Mouse (Mus musculus) CH12.LX (cell line): Measurements from ENCODE around the gene Hs3st6. TPM values are rescaled to one million over a fixed set of nuclear protein-coding genes. Genes with fewer than 3 reads are reported as not detected.

Source experiments
- DNase-seq: peaks from one replicate; pipeline ENCODE4 v3.0.0-alpha.2; 2013; ENCODE audit errors: extremely low read depth
- H3K27ac ChIP-seq: 2 replicates; pipeline ENCODE4 v1.5.1; 2012; ENCODE audit warnings: low read depth, mild to moderate bottlenecking, control low read depth, moderate library complexity; ENCODE audit not compliant: insufficient read depth
- H3K27me3 ChIP-seq: replicated peaks from 2 replicates; pipeline ENCODE3; 2012; ENCODE audit warnings: inconsistent platforms
- H3K36me3 ChIP-seq, 2 experiments: replicated peaks in 1 of 2; 2 replicates each; pipeline versions ENCODE3 to v1.6.1; 2012; ENCODE audit warnings: inconsistent platforms in 1 of 2, low read length in 1 of 2, mild to moderate bottlenecking in 1 of 2, mixed read lengths in 1 of 2, moderate library complexity in 1 of 2; ENCODE audit not compliant: control insufficient read depth in 1 of 2, insufficient read depth in 1 of 2
- H3K4me1 ChIP-seq, 2 experiments: 2 replicates each; pipeline ENCODE4 v1.6.1; 2012; ENCODE audit warnings: inconsistent platforms in 1 of 2, moderate library complexity in 1 of 2; ENCODE audit not compliant: insufficient read depth in 2 of 2, control insufficient read depth in 1 of 2
- H3K4me2 ChIP-seq: 2 replicates; pipeline ENCODE4 v1.6.1; 2012; ENCODE audit warnings: low read depth, mild to moderate bottlenecking, control low read depth; ENCODE audit not compliant: poor library complexity, insufficient read depth, severe bottlenecking
- H3K4me3 ChIP-seq, 3 experiments: fragments of 150-350 bp in 1 of 3; sonication (generic) in 1 of 3; replicated peaks in 1 of 3; 2 replicates each; pipeline versions ENCODE3 to v1.5.1; 2011 to 2012; ENCODE audit warnings: low read depth in 2 of 3, low read length in 2 of 3, mild to moderate bottlenecking in 2 of 3, moderate library complexity in 2 of 3, control low read depth in 1 of 3, improper control_type of control experiment in 1 of 3, inconsistent platforms in 1 of 3, mixed read lengths in 1 of 3; ENCODE audit not compliant: poor library complexity in 1 of 3
- H3K79me2 ChIP-seq: replicated peaks from 2 replicates; pipeline ENCODE4 v1.6.1; 2012; ENCODE audit warnings: mild to moderate bottlenecking, moderate library complexity; ENCODE audit not compliant: control insufficient read depth, poor library complexity, insufficient read depth, severe bottlenecking; ENCODE audit errors: extremely low read depth
- H3K9ac ChIP-seq: 2 replicates; pipeline ENCODE4 v1.6.1; 2012; ENCODE audit warnings: low read depth, mild to moderate bottlenecking, control low read depth, moderate library complexity; ENCODE audit not compliant: insufficient read depth
- H3K9me3 ChIP-seq: replicated peaks from 2 replicates; pipeline ENCODE3; 2012; ENCODE audit warnings: low read length, inconsistent platforms, mixed read lengths
- CHD1 ChIP-seq: IDR thresholded peaks from 2 replicates; pipeline ENCODE4 v1.6.1; 2012; ENCODE audit warnings: low read depth, low read length, improper control_type of control experiment, inconsistent platforms
- CHD2 ChIP-seq: IDR thresholded peaks from 2 replicates; pipeline ENCODE4 v1.6.1; 2011; ENCODE audit warnings: low read length, improper control_type of control experiment
- CTCF ChIP-seq, 2 experiments: IDR thresholded peaks in 1 of 2; conservative IDR thresholded peaks in 1 of 2; 2 replicates each; pipeline ENCODE4 v1.5.1; 2011 to 2012; ENCODE audit warnings: low read depth in 2 of 2, low read length in 2 of 2, improper control_type of control experiment in 1 of 2, inconsistent platforms in 1 of 2, mild to moderate bottlenecking in 1 of 2, moderate library complexity in 1 of 2
- E2F4 ChIP-seq: IDR thresholded peaks from 2 replicates; pipeline ENCODE4 v1.6.1; 2011; ENCODE audit warnings: low read depth, low read length, improper control_type of control experiment; ENCODE audit not compliant: insufficient replicate concordance
- ELF1 ChIP-seq: IDR thresholded peaks from 2 replicates; pipeline ENCODE4 v1.6.1; 2014; ENCODE audit warnings: low read depth, mild to moderate bottlenecking, inconsistent platforms, low read length, improper control_type of control experiment
- EP300 ChIP-seq: IDR thresholded peaks from 2 replicates; pipeline ENCODE4 v1.6.1; 2011; ENCODE audit warnings: low read length, improper control_type of control experiment
- ETS1 ChIP-seq: conservative IDR thresholded peaks from 2 replicates; pipeline ENCODE4 v1.6.1; 2012; ENCODE audit warnings: low read depth, mild to moderate bottlenecking, inconsistent platforms, low read length, improper control_type of control experiment, moderate library complexity
- JUND ChIP-seq: conservative IDR thresholded peaks from 2 replicates; pipeline ENCODE4 v1.6.1; 2011; ENCODE audit warnings: low read depth, low read length, improper control_type of control experiment
- MAFK ChIP-seq: IDR thresholded peaks from 2 replicates; pipeline ENCODE4 v1.6.1; 2011; ENCODE audit warnings: low read length, improper control_type of control experiment; ENCODE audit not compliant: insufficient replicate concordance
- MAX ChIP-seq: IDR thresholded peaks from 2 replicates; pipeline ENCODE4 v1.6.1; 2011; ENCODE audit warnings: low read length, improper control_type of control experiment
- MAZ ChIP-seq: IDR thresholded peaks from 2 replicates; pipeline ENCODE4 v1.6.1; 2012; ENCODE audit warnings: low read depth, mild to moderate bottlenecking, inconsistent platforms, low read length, improper control_type of control experiment, moderate library complexity
- MEF2A ChIP-seq: IDR thresholded peaks from 2 replicates; pipeline ENCODE4 v1.6.1; 2014; ENCODE audit warnings: low read depth, mild to moderate bottlenecking, inconsistent platforms, low read length, improper control_type of control experiment, borderline replicate concordance
- MYC ChIP-seq: IDR thresholded peaks from 2 replicates; pipeline ENCODE4 v1.6.1; 2011; ENCODE audit warnings: low read depth, mild to moderate bottlenecking, improper control_type of control experiment, low read length
- NELFE ChIP-seq: IDR thresholded peaks from 2 replicates; pipeline ENCODE4 v1.6.1; 2011; ENCODE audit warnings: low read depth, low read length, improper control_type of control experiment
- NRF1 ChIP-seq: IDR thresholded peaks from 2 replicates; pipeline ENCODE4 v1.6.1; 2014; ENCODE audit warnings: low read depth, mild to moderate bottlenecking, inconsistent platforms, low read length, improper control_type of control experiment, moderate library complexity
- POLR2A ChIP-seq: IDR thresholded peaks from 2 replicates; pipeline ENCODE4 v1.6.1; 2011; ENCODE audit warnings: low read depth, mild to moderate bottlenecking, improper control_type of control experiment, low read length
- RAD21 ChIP-seq: IDR thresholded peaks from 2 replicates; pipeline ENCODE4 v1.6.1; 2011; ENCODE audit warnings: low read depth, mild to moderate bottlenecking, low read length, improper control_type of control experiment, moderate library complexity
- SIN3A ChIP-seq: IDR thresholded peaks from 2 replicates; pipeline ENCODE4 v1.6.1; 2012; ENCODE audit warnings: low read length, improper control_type of control experiment, inconsistent platforms
- SMC3 ChIP-seq: IDR thresholded peaks from 2 replicates; pipeline ENCODE4 v1.6.1; 2011; ENCODE audit warnings: low read depth, low read length, improper control_type of control experiment
- TBP ChIP-seq: conservative IDR thresholded peaks from 2 replicates; pipeline ENCODE4 v1.6.1; 2011; ENCODE audit warnings: low read depth, low read length, improper control_type of control experiment
- TCF12 ChIP-seq: IDR thresholded peaks from 2 replicates; pipeline ENCODE4 v1.6.1; 2014; ENCODE audit warnings: low read depth, mild to moderate bottlenecking, inconsistent platforms, low read length, improper control_type of control experiment
- UBTF ChIP-seq: IDR thresholded peaks from 2 replicates; pipeline ENCODE4 v1.6.1; 2012; ENCODE audit warnings: low read depth, mild to moderate bottlenecking, inconsistent platforms, low read length, improper control_type of control experiment, moderate library complexity
- USF1 ChIP-seq: IDR thresholded peaks from 2 replicates; pipeline ENCODE4 v1.6.1; 2014; ENCODE audit warnings: low read depth, mild to moderate bottlenecking, inconsistent platforms, low read length, improper control_type of control experiment
- ZKSCAN1 ChIP-seq: IDR thresholded peaks from 2 replicates; pipeline ENCODE4 v1.6.1; 2012; ENCODE audit warnings: low read depth, inconsistent platforms, low read length, improper control_type of control experiment, borderline replicate concordance
- ZMIZ1 ChIP-seq: IDR thresholded peaks from 2 replicates; pipeline ENCODE4 v1.6.1; 2012; ENCODE audit warnings: low read depth, mild to moderate bottlenecking, inconsistent platforms, low read length, improper control_type of control experiment
- ZNF384 ChIP-seq: IDR thresholded peaks from 2 replicates; pipeline ENCODE4 v1.6.1; 2012; ENCODE audit warnings: low read depth, low read length, improper control_type of control experiment, inconsistent platforms
- dilution Hi-C: fragments of 300-500 bp; cut with MboI; formaldehyde crosslinking; loops from 2 replicates; pipeline ENCODE4 v1.14.3; 2020; ENCODE audit warnings: low sequenced_read_pairs; ENCODE audit not compliant: extremely low pct_unique_long_range_greater_than_20kb, extremely low pct_ligation_motif_present
- in situ Hi-C: fragments of 300-500 bp; cut with MboI; formaldehyde crosslinking; loops from 3 replicates; pipeline ENCODE4 v1.14.3; 2019; ENCODE audit warnings: low sequenced_read_pairs, low pct_ligation_motif_present, low pct_unique_long_range_greater_than_20kb, mixed read lengths
- polyA plus RNA-seq: library from polyadenylated mRNA; unstranded; fragments of >175 nt; gene quantifications from 2 replicates; pipeline ENCODE4 v1.2.1, GENCODE M21; 2012; ENCODE audit warnings: low read depth; ENCODE audit not compliant: insufficient read length
- total RNA-seq, 2 experiments: library from RNA; depleted of rRNA; stranded (reverse); fragments of 300-350 nt in 1 of 2; fragments of >200 nt in 1 of 2; gene quantifications; 2 replicates each; pipeline ENCODE4 v1.2.3; 2012 to 2014

Hs3st6 gene
- total and polyA plus RNA-seq, 3 experiments, result 0.30 TPM; not detected in 2

GRCm38 (mm10) chr17:24730787-24731186, 22.0 kb upstream of the Hs3st6 start:
- Histone ChIP-seq H3K27me3 (no peaks in the 10 kb centered on the region), H3K4me3 (no peak overlapping the region), H3K36me3 (peaks cover 0 to 7% of the 10 kb centered on the region in 2 experiments), H3K27ac (no peak overlapping the region), H3K9me3 (no peaks in the 10 kb centered on the region), H3K79me2 (no peaks in the 10 kb centered on the region), H3K4me2 (no peak overlapping the region), H3K9ac (no peak overlapping the region), H3K4me1 (peaks cover 4 to 28% of the 10 kb centered on the region in 2 experiments; a peak in 3 of 4 replicates)
- in situ Hi-C loops (no loop called here), dilution Hi-C loops (no loop called here)
- DNase-seq, result no peak
- TF ChIP-seq MYC (no peak), SMC3 (no peak), MAFK (no peak), UBTF (no peak), TCF12 (no peak), EP300 (no peak), POLR2A (no peak), E2F4 (no peak), SIN3A (no peak), ZMIZ1 (no peak), NELFE (no peak), CHD1 (no peak), ELF1 (no peak), JUND (no peak), MAX (no peak), ETS1 (no peak)

GRCm38 (mm10) chr17:24732233-24732935, 20.4 kb upstream of the Hs3st6 start:
- no peaks in the 10 kb centered on the region for H3K9me3 ChIP-seq
- no peak overlapping the region for H3K4me3 ChIP-seq
- H3K79me2 ChIP-seq, result no peaks in the 10 kb centered on the region
- no peak overlapping the region for H3K27ac ChIP-seq
- no peaks in the 10 kb centered on the region for H3K27me3 ChIP-seq
- H3K36me3 ChIP-seq, result peaks cover 0 to 7% of the 10 kb centered on the region in 2 experiments
- TF ChIP-seq TBP (no peak), CTCF (conservative IDR thresholded peaks at IDR 0.05 in 1 of 2, IDR thresholded peaks at IDR 0.05 in 1 of 2; ENCODE audit: low read depth in 2 of 2, low read length in 2 of 2) (no peak), ZNF384 (no peak), POLR2A (no peak), NRF1 (no peak), USF1 (no peak), MAX (no peak), CHD2 (no peak), ZKSCAN1 (no peak), MEF2A (no peak), MAZ (no peak), TCF12 (no peak), RAD21 (no peak), SMC3 (no peak)
- H3K4me1 ChIP-seq, result peaks cover 4 to 32% of the 10 kb centered on the region in 2 experiments; a peak in 3 of 4 replicates
- no peak overlapping the region for H3K4me2 ChIP-seq
- dilution Hi-C loops (no loop called here), in situ Hi-C loops (no loop called here)
- H3K9ac ChIP-seq, result no peak overlapping the region
- no peak for DNase-seq
